Mouse (Mus musculus) ES-E14 (cell line): ENCODE data around the gene P3h3.

Experiments used
- CHD2 ChIP-seq: IDR thresholded peaks from 2 replicates; pipeline ENCODE4 v1.6.1; 2014; ENCODE audit warnings: mild to moderate bottlenecking, low read depth, low read length, inconsistent platforms
- HCFC1 ChIP-seq: IDR thresholded peaks from 2 replicates; pipeline ENCODE4 v1.6.1; 2012; ENCODE audit warnings: low read length, inconsistent platforms, borderline replicate concordance; ENCODE audit not compliant: insufficient read depth
- MAFK ChIP-seq: IDR thresholded peaks from 2 replicates; pipeline ENCODE4 v1.6.1; 2014; ENCODE audit warnings: mild to moderate bottlenecking, low read depth, low read length, inconsistent platforms; ENCODE audit not compliant: insufficient read depth
- ZC3H11A ChIP-seq: IDR thresholded peaks from 2 replicates; pipeline ENCODE4 v1.6.1; 2012; ENCODE audit warnings: low read depth, mild to moderate bottlenecking, inconsistent platforms, low read length, borderline replicate concordance
- ZNF384 ChIP-seq: IDR thresholded peaks from 2 replicates; pipeline ENCODE4 v1.6.1; 2012; ENCODE audit warnings: low read depth, low read length, inconsistent platforms

DNA sequence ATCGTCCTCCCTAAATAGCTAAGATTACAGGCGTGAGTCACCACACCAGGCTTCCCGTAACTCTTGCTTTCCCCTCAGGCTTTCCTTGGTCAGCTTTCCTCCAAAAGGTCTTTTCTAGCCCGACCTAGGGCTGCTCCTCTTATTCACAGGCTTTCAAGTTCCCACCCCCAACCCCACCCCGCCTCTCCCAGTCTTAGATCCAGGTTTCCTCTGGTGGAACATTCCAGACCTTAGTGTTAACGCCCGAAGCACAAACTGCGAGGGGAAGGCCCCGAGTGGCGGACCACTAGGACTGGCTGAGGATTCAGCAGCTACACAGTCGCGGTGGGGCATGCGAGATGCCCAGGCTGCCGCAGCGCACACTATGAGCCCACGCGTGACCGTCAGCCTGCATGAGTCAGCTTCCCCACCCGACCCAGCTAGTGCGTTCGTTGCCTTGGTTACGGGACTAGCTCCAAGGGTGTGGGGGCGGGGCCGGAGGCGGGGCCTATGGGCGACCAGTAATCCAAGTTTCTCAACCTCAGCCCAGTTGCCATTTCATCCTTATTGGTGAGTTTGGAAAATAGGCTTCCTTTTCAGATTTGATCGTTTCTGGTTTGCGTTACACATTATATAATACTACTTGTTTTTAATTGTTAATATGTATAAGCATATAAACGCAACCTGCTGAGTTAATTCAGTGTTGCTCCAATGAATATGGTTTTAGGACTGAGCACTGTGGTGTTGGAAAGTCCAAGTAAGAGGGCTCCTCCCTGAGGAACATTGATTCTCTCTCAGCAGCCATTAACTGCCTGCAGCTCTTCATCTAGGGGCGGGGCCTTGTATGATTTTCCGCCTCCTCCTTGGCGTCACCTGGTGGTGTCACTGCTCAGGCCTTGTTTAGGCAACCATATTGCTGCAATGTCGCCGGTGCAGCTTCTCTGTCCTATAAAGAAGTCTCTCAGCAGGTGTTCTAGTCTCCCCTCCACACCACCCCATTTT, 51.9 kb downstream of the P3h3 start:
- TF ChIP-seq ZC3H11A: no peak
- TF ChIP-seq ZNF384: no peak
- 0 out of 2 replicates have a peak, but pooled peaks have one; percentile 6 for TF ChIP-seq HCFC1
- TF ChIP-seq MAFK: peak; percentile 75; the same call in 1 of the 2 replicates
- TF ChIP-seq CHD2: peak; percentile 23; the same call in 1 of the 2 replicates
